Mouse (Mus musculus): Measurements from ENCODE around the gene Ubr3.

DNA sequence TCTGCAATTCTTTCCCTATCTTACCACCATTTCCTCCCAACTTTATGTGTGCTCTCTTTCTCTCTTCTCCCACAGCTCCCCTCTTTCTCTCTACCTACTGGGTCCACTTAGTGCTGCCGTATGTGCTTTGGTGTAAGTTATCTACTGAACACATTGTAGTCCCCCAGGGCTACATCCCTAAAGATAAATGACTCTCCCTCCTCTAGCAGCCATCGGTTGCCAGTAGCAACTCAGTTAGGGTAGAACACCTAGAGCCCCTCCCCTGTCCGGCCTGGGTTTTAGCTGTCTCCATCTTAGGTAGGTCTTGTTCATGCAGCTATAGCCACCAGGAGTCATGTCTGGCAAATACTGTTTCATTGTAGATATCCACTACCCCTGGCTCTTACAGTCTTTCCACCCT is 27.9 kb downstream of the Ubr3 start:
- TF ChIP-seq CTCF (IDR thresholded peaks at IDR 0.05; ENCODE audit: extremely low read depth, insufficient read length, insufficient replicate concordance, low read depth, low read length) = no peak
- no peak for TF ChIP-seq POLR2A (IDR thresholded peaks at IDR 0.05; ENCODE audit: low read depth, low read length)

All from small intestine, adult 2 months (tissue).